Mouse (Mus musculus) 3134 (cell line): ENCODE data around the gene Minos1.

Experiments
- DNase-seq: peaks from one replicate; pipeline ENCODE4 v3.0.0-alpha.2; 2011; ENCODE audit warnings: low spot score; ENCODE audit not compliant: insufficient read length; ENCODE audit errors: extremely low read depth

Minos1 gene

GRCm38 (mm10) chr4:139130701-139131549, at the start of gene Minos1:
Gene Minos1 (minus strand): TSS chr4:139131113.
- DNase-seq: peak; percentile 96

- DNase-seq: no peak
Measured at GRCm38 (mm10) chr4:139179731-139180625, 49.1 kb upstream of the Minos1 start.

DNA sequence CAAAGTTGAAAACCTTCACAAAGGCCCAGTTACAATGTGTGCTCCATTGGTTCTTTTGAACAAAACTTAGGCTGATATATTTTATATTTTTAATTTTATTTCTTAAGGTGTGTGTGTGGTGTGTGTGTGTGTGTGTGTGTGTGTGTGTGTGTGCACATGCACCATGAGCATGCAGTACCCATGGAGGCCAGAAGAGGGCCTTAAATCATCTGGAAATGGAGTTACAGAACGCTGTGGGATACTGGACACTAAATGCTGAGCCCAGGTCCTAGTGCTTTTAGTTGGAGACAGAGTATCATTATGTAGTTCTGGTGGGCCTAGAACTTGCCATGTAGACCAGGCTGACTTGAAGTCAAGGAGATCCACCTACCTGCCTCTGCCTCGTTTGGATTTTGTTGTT, 48.3 kb upstream of the Minos1 start:
- no peak for DNase-seq

DNA sequence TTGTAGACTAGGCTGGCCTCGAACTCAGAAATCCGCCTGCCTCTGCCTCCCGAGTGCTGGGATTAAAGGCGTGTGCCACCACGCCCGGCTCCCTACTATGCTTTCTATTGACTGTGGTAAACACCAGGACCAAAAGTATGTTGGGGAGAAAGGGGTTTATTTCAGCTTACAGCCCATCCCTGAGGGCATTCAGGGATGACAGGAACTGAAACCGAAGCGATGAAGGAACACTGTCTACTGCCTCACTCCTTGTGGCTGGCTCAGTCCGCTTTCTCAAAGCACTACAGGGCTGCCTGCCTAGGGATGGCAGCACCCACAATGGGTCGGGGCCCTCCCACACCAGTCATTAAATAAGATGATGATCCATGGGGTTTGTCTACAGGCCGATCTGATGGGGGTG, 47.5 kb upstream of the Minos1 start:
- DNase-seq: no peak

- DNase-seq: no peak
Measured at GRCm38 (mm10) chr4:139177921-139178320, 47.0 kb upstream of the Minos1 start.

GRCm38 (mm10) chr4:139176023-139176422, 45.1 kb upstream of the Minos1 start:
- no peak for DNase-seq

DNA sequence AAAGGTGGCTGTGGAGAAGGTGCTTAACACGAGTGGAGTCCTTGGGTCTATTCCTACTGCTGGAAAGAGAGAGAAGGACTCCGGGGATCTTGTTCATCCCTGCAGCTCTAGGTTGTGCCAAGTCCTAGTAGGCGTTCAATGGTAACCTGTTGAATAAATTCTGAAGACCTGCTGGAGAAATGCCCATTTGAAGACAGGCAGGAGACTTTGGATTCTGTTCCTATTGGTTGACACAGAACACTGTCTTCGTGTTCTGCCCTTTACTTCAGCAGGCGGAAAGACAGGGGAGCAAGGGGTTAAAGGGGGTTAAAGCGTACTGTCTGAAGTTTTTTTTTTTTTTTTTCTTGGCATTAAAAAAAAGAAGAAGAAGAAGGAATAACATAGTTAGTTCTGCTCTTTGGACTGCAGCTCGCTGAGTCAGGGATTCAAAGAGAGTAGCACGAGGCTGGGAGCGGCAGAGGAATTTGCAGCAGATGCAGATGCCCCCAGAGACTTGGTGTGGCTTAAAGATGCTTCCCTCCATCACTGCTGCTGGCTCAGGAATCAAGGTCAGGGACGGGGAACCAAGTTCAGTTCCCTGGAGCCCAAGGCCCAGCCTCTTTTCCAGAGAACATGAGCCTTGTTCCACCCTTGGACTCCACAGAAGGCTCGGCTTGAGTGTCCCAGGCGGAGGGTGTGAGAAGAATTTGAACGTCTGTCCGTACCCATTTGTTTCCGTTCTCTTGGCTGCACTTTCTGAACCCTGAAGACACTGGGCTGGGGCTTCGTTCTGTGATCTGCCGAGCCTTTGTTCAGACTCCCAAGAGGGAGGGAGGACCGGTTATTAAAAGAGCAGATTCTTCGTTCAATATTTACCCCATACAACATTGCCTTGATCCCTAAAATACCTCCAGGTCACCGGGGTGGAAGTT, 44.4 kb upstream of the Minos1 start:
- no peak for DNase-seq

DNA sequence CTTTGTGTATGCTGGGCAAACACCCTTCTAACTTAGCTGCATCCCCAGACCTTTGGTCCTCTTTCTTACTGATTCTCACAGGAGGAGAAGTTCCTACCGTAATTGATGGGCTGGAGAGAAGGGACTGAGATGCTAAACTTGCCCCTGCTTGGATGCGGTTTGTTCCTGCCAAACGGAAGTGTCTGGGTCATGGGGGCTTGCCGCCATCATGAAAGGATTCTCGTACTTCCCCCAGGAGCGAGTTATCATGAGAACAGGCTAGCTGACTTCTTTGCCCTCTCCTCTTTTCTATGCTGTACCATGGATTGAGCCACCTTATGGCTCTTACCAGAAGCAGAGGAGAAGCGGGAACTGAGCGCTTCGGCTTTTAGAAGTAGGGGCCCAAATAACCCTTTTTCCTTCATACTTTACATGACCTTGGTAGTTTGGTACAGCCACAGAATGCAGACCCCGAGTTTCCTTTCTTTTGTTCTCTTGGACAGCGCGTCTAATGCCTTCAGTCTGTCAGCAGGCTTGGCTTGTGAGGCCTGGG, 38.9 kb upstream of the Minos1 start:
- DNase-seq: no peak

GRCm38 (mm10) chr4:139168985-139169747, 38.3 kb upstream of the Minos1 start:
- no peak for DNase-seq

GRCm38 (mm10) chr4:139167107-139167506, 36.2 kb upstream of the Minos1 start:
- DNase-seq: no peak

DNA sequence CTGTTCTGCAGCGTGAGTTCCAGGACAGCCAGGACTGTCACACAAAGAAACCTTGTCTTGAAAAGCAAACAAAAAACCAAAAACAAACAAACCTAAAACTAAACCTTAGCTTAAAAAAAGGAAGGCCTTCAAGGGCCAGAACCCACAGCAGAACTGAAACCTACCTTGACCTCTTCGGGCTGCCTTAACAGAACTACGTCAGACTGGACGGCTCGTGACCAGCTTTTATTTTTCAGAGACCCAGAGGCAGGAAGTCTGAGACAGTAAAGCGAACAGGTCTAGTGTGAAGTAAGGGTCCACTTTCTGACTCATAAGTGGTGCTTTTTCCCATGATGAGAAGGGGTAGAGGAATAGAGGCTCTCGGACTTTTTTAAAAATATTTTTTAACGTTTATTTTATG, 35.3 kb upstream of the Minos1 start:
- no peak for DNase-seq

DNA sequence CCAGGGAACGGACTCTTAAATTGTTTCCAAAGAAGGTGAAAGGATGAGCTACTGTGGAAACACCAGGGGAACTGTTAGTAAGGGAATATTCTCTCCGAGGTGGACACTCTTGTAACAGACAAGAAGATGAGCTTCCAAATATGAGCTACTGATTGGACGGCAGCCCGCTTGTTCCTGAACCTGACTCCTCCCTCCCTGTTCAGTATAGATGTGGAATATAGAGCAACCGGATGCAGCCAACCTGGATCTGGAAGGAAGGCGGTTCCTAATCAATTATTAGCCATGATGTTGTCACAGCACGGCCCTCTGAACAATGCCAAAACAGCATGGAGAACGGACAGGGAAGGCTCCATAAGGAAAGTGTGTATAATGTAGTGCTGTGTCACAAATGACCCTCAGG, 34.3 kb upstream of the Minos1 start:
- DNase-seq: no peak

GRCm38 (mm10) chr4:139164082-139164481, 33.2 kb upstream of the Minos1 start:
- DNase-seq: no peak

DNA sequence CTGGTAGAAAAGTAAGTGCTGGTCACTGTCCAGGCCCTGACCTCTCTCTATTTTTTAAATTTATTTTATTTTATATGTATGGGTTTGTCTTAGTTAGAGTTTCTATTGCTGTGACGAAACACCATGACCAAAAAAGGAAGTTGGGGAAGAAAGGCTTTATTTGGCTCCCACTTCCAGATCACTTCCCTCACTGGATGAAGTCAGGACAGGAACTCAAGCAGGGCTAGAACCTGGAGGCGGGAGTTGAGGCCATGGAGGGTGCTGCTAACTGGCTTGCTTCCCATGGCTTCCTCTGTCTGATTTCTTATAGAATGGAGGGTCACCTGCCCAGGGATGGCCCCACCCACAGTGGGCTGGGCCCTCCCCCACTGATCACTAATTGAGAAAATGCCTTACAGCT, 30.2 kb upstream of the Minos1 start:
- DNase-seq: no peak

GRCm38 (mm10) chr4:139158350-139158749, 27.4 kb upstream of the Minos1 start:
- no peak for DNase-seq

DNA sequence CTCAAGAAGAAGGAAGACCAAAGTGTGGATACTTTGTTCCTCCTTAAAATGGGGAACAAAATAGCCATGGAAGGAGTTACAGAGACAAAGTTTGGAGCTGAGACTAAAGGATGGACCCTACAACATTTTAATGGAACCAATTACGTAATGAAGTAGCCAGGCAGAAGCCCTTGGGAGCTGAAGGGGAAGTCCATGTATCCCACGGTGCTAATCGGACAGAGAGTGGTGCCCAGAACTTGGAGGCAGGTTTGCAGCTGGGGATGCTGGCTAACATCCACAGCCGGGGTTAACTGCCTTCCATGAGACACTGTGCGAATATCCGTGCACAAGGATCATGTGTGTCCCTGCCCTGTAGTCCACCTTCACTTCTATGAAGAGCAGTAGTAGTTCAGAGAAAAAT, 25.6 kb upstream of the Minos1 start:
- DNase-seq: no peak

DNA sequence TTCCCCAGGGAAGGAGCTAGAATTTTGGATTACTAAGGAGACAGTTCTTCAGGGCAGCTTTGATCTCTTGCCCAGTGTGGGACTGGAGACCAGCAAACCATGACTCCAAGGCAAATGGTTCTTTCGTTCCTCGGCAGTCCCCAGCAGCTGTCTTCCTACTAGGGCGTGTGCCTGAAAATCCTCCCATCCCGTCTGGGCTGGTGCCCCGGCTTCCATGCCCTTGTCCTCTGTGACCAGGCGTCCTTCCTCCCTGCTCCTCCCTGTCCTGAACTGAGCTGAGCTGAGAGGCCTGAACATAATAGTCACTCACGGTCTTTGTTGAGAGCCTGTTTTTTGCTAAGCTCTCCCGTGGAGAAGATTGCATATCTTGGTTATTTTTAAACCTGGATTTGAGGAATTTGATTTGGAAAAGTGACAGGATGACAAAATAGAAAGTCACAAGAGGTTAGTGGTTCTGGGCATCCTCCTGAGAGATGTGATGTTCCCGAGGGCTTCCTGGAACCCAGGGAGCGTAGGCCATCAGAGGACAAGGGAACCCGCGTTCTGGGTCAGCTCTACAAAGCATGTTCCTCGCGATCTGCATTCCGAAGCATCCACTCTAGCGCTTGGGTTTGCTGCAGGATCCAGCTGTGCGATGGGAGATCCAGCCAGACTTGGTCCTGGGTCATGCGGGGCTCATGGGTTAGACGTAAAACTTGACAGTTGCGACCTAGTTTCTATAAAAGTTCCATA, 23.8 kb upstream of the Minos1 start:
- DNase-seq: peak; percentile 20

- DNase-seq: no peak
Measured at GRCm38 (mm10) chr4:139151370-139151769, 20.5 kb upstream of the Minos1 start.

DNA sequence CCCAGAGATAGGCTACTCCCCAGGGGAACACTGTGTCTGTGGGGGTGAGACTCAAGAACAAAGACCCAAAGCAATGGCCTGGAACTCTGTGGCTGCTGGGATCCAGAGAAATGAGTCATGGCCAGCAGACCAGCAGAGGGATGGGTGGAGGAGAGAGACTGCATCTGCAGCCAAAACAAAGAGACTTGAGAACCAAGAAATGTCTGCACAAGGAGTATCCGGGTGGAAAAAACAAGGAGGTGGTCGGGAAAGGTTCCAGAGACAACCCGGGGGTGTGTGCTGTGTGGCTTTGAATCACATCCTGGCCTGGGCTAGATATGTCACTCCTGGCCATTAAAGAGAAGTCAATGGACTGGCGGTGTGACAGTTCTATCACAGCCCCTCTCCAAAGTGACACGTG, 15.8 kb upstream of the Minos1 start:
- DNase-seq: peak; percentile 83
